Mouse (Mus musculus) heart, postnatal 0 days (tissue): ENCODE measurements at regions not wholly inside any gene's neighbourhood (a gene's known extent, or its start where the extent isn't known, plus 50 kb on each side); places are given as distances from the start of the nearest gene placed in this dataset.

Experiments used
- ATAC-seq: fragments of 200-750 bp; cut with Nextera tagmentation; 2 replicates; pipeline ENCODE4 v1.8.0; 2017; ENCODE audit warnings: low read depth, moderate number of reproducible peaks, moderate library complexity; ENCODE audit not compliant: insufficient read depth
- DNase-seq: peaks from one replicate; pipeline ENCODE4 v3.0.0-alpha.2; 2016; ENCODE audit warnings: low spot score
- H3K27ac ChIP-seq: fragments of 300-500 bp; sonication (generic); 2 replicates; pipeline ENCODE4 v1.5.1; 2014; ENCODE audit warnings: low read depth, mild to moderate bottlenecking
- H3K27me3 ChIP-seq: fragments of 300-500 bp; sonication (generic); 2 replicates; pipeline ENCODE4 v1.6.1; 2014; ENCODE audit warnings: low read length, mixed read lengths; ENCODE audit not compliant: control insufficient read depth, insufficient read depth
- H3K36me3 ChIP-seq: fragments of 300-500 bp; sonication (generic); replicated peaks from 2 replicates; pipeline ENCODE4 v1.6.1; 2014; ENCODE audit warnings: low read length, mixed read lengths; ENCODE audit not compliant: control insufficient read depth, insufficient read depth
- H3K4me1 ChIP-seq: fragments of 300-500 bp; sonication (generic); 2 replicates; pipeline ENCODE4 v1.6.1; 2014; ENCODE audit warnings: antibody characterized with exemption; ENCODE audit not compliant: control insufficient read depth, insufficient read depth
- H3K4me2 ChIP-seq: fragments of 300-500 bp; sonication (generic); 2 replicates; pipeline ENCODE4 v1.6.1; 2014; ENCODE audit warnings: low read depth, mild to moderate bottlenecking, low read length, moderate library complexity
- H3K4me3 ChIP-seq: fragments of 300-500 bp; sonication (generic); 2 replicates; pipeline ENCODE4 v1.5.1; 2014; ENCODE audit warnings: low read depth, low read length
- H3K9ac ChIP-seq: fragments of 300-500 bp; sonication (generic); replicated peaks from 2 replicates; pipeline ENCODE4 v1.6.1; 2014; ENCODE audit warnings: low read depth, low read length, mixed read lengths
- H3K9me3 ChIP-seq: fragments of 300-500 bp; sonication (generic); replicated peaks from 2 replicates; pipeline ENCODE4 v1.6.1; 2016; ENCODE audit warnings: low read length; ENCODE audit not compliant: control insufficient read depth
- CTCF ChIP-seq: IDR thresholded peaks from 2 replicates; pipeline ENCODE4 v1.5.1; 2016; ENCODE audit warnings: antibody characterized with exemption, control low read depth, low read depth
- EP300 ChIP-seq: IDR thresholded peaks from 2 replicates; pipeline ENCODE4 v1.6.1; 2016; ENCODE audit warnings: antibody characterized with exemption, low read depth
- WGBS: fragments of 180-500 bp; shearing (Covaris S2); extraction: QIAGEN DNeasy Blood & Tissue Kit; methylation state at CpG from one replicate; pipeline ENCODE4 v1.1.7; 2014; 5-methylcytosine and 5-hydroxymethylcytosine counted together

GRCm38 (mm10) chr3:149920206-149920605, 929.9 kb upstream of the Adgrl2 start:
- Histone ChIP-seq H3K27me3 (no peaks in the 10 kb centered on the region), H3K36me3 (no peaks in the 10 kb centered on the region), H3K4me3 (no peak overlapping the region), H3K27ac (no peak overlapping the region), H3K4me2 (no peak overlapping the region), H3K9me3 (no peaks in the 10 kb centered on the region), H3K9ac (no peak overlapping the region), H3K4me1 (no peaks in the 10 kb centered on the region)
- WGBS: 67% methylated on average over 2 of the region's 2 CpGs
- no peak for ATAC-seq
- no peak for DNase-seq
- TF ChIP-seq EP300: no peak
- TF ChIP-seq CTCF: no peak

DNA sequence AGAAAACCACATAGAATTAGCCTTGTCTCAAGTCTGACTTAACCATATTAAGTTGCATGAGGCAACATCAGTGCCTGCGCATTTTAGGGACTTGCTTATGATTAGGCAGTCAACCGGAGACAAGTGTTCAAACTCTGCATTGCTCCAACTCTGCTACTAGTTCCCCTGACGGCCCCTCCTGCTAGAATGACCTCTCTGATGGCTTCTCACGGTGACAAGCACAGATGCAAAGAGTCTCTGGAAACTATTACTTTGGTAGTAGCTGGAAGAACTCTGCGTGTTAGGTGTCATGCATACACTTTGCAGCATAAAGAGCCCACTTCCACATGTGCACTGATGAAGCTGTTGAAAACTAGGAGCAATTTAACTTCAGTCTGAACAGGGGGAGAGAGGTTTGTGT, 927.8 kb upstream of the Adgrl2 start:
- H3K9me3 ChIP-seq: no peaks in the 10 kb centered on the region
- no peaks in the 10 kb centered on the region for H3K27me3 ChIP-seq
- no peak overlapping the region for H3K9ac ChIP-seq
- TF ChIP-seq CTCF (no peak), EP300 (no peak)
- H3K4me2 ChIP-seq: no peak overlapping the region
- WGBS: 65% methylated on average over 5 of the region's 5 CpGs
- H3K27ac ChIP-seq: no peak overlapping the region
- H3K36me3 ChIP-seq: no peaks in the 10 kb centered on the region
- no peaks in the 10 kb centered on the region for H3K4me1 ChIP-seq
- ATAC-seq: no peak
- H3K4me3 ChIP-seq: no peak overlapping the region
- DNase-seq: no peak

GRCm38 (mm10) chr3:149910721-149911120, 920.4 kb upstream of the Adgrl2 start:
- Histone ChIP-seq H3K9me3 (no peaks in the 10 kb centered on the region), H3K36me3 (no peaks in the 10 kb centered on the region), H3K4me3 (no peak overlapping the region), H3K9ac (no peak overlapping the region), H3K4me2 (no peak overlapping the region), H3K27ac (no peak overlapping the region), H3K4me1 (no peaks in the 10 kb centered on the region), H3K27me3 (no peaks in the 10 kb centered on the region)
- 82% methylated on average over 8 of the region's 8 CpGs for WGBS
- TF ChIP-seq EP300 (no peak), CTCF (no peak)
- DNase-seq (no peak), ATAC-seq (no peak)

DNA sequence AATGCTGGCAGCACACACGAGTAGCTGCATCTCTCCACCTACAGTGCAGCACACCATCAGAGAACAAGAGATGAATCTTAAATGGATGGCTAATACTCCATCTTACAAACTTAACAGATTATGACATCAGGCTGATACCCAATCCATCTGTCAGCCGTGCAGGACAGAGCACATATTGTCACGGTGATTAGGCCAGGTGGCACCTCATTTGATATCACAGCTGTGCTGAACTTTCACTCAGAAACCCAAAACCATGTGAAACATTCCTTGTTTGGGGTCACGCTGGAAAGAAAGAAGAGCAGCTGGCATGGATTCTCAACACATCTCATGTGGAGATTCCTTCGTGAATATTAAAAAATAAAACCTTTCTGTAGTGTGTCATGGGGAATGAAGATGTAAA, 911.4 kb upstream of the Adgrl2 start:
- Histone ChIP-seq H3K27ac (no peak overlapping the region), H3K4me3 (no peak overlapping the region), H3K9ac (no peak overlapping the region), H3K4me1 (no peaks in the 10 kb centered on the region), H3K36me3 (no peaks in the 10 kb centered on the region), H3K9me3 (no peaks in the 10 kb centered on the region), H3K4me2 (no peak overlapping the region), H3K27me3 (no peaks in the 10 kb centered on the region)
- WGBS: 77% methylated on average over 5 of the region's 5 CpGs
- ATAC-seq: no peak
- no peak for DNase-seq
- no peak for TF ChIP-seq CTCF
- no peak for TF ChIP-seq EP300

- H3K4me2 ChIP-seq: no peak overlapping the region
- ATAC-seq (no peak), DNase-seq (no peak)
- H3K36me3 ChIP-seq: no peaks in the 10 kb centered on the region
- no peaks in the 10 kb centered on the region for H3K9me3 ChIP-seq
- no peak overlapping the region for H3K9ac ChIP-seq
- 9% methylated on average over 1 of the region's 1 CpGs for WGBS
- no peak overlapping the region for H3K27ac ChIP-seq
- TF ChIP-seq EP300: no peak
- TF ChIP-seq CTCF: no peak
- no peaks in the 10 kb centered on the region for H3K4me1 ChIP-seq
- no peaks in the 10 kb centered on the region for H3K27me3 ChIP-seq
- H3K4me3 ChIP-seq: no peak overlapping the region
Measured at GRCm38 (mm10) chr3:149876553-149876952, 886.2 kb upstream of the Adgrl2 start.

DNA sequence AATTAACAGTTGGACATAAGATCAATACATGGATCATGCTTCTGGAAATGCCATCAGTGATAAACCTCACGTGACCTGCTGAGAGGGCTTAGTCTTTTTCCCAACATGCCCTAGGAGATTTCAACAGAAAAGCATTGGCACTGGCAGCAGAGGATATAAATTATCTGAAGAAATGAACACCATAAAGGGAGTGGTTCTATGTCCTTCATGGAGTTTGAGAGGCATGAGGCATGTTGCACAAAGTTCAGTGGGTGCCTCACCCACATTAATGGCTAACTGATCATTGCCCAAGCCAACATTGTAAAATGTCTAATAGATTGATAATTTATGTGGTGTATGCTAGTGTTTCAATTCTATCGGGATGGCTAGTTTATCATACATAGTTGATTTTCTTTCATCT, 875.6 kb upstream of the Adgrl2 start:
- H3K9me3 ChIP-seq: no peaks in the 10 kb centered on the region
- H3K27ac ChIP-seq: no peak overlapping the region
- H3K4me2 ChIP-seq: no peak overlapping the region
- H3K36me3 ChIP-seq: no peaks in the 10 kb centered on the region
- 81% methylated on average over 2 of the region's 2 CpGs for WGBS
- no peak overlapping the region for H3K4me3 ChIP-seq
- no peak for DNase-seq
- no peak for ATAC-seq
- no peak overlapping the region for H3K9ac ChIP-seq
- TF ChIP-seq EP300 (no peak), CTCF (no peak)
- no peaks in the 10 kb centered on the region for H3K4me1 ChIP-seq
- no peaks in the 10 kb centered on the region for H3K27me3 ChIP-seq
